Mouse (Mus musculus): ENCODE data around the gene Foxl2. TPM values are rescaled to one million over a fixed set of nuclear protein-coding genes. Genes with fewer than 3 reads are reported as not detected.
A peak's percentile ranks its signal among the peaks of the same experiment; 100 is the strongest.

Foxl2 gene
- total and polyA plus RNA-seq, 2 experiments from 2014 or later: 0.05 to 0.28 TPM

- Histone ChIP-seq H3K4me3 (ENCODE audit: low read length) (no peak overlapping the region), H3K4me1 (ENCODE audit: insufficient read depth, low read length) (no peaks in the 10 kb centered on the region), H3K36me3 (ENCODE audit: insufficient read depth, low read length) (no peaks in the 10 kb centered on the region), H3K4me2 (ENCODE audit: low read depth, low read length) (no peak overlapping the region), H3K9me3 (ENCODE audit: low read length) (0 out of 2 replicates have a peak, but pooled peaks cover 2% of the 10 kb centered on the region), H3K27ac (no peak overlapping the region), H3K27me3 (ENCODE audit: insufficient read depth, low read length) (peaks cover 48% of the 10 kb centered on the region), H3K9ac (replicated peaks; ENCODE audit: low read length) (no peak overlapping the region)
- TF ChIP-seq CTCF (IDR thresholded peaks at IDR 0.05; ENCODE audit: low read depth): no peak
- DNase-seq (ENCODE audit: low spot score): no peak
- no peak for ATAC-seq
- 29% methylated on average over 2 of the region's 2 CpGs for WGBS
Observed at GRCm38 (mm10) chr9:98974898-98975297, 19.8 kb downstream of the Foxl2 start.

GRCm38 (mm10) chr9:98976081-98976480, 21.0 kb downstream of the Foxl2 start:
- WGBS: 93% methylated on average over 1 of the region's 1 CpGs
- no peaks in the 10 kb centered on the region for H3K36me3 ChIP-seq (ENCODE audit: insufficient read depth, low read length)
- H3K4me1 ChIP-seq (ENCODE audit: insufficient read depth, low read length): no peaks in the 10 kb centered on the region
- no peak overlapping the region for H3K9ac ChIP-seq (replicated peaks; ENCODE audit: low read length)
- no peak overlapping the region for H3K4me3 ChIP-seq (ENCODE audit: low read length)
- no peak overlapping the region for H3K4me2 ChIP-seq (ENCODE audit: low read depth, low read length)
- ATAC-seq: no peak
- peaks cover 41% of the 10 kb centered on the region for H3K27me3 ChIP-seq (ENCODE audit: insufficient read depth, low read length)
- DNase-seq (ENCODE audit: low spot score): no peak
- TF ChIP-seq CTCF (IDR thresholded peaks at IDR 0.05; ENCODE audit: low read depth): no peak
- H3K27ac ChIP-seq: no peak overlapping the region
- H3K9me3 ChIP-seq (ENCODE audit: low read length): 0 out of 2 replicates have a peak, but pooled peaks cover 1% of the 10 kb centered on the region

- 47% methylated on average over 5 of the region's 5 CpGs for WGBS
- ATAC-seq (peak; percentile 39; the same call in 1 of the 2 replicates), DNase-seq (ENCODE audit: low spot score) (no peak)
- TF ChIP-seq CTCF (IDR thresholded peaks at IDR 0.05; ENCODE audit: low read depth): peak; percentile 76
- Histone ChIP-seq H3K27me3 (ENCODE audit: insufficient read depth, low read length) (peaks cover 37% of the 10 kb centered on the region), H3K4me2 (ENCODE audit: low read depth, low read length) (no peak overlapping the region), H3K9ac (replicated peaks; ENCODE audit: low read length) (no peak overlapping the region), H3K27ac (no peak overlapping the region), H3K9me3 (ENCODE audit: low read length) (no peaks in the 10 kb centered on the region), H3K4me1 (ENCODE audit: insufficient read depth, low read length) (no peaks in the 10 kb centered on the region), H3K36me3 (ENCODE audit: insufficient read depth, low read length) (no peaks in the 10 kb centered on the region), H3K4me3 (ENCODE audit: low read length) (no peak overlapping the region)
Observed at GRCm38 (mm10) chr9:98976520-98976919, 21.4 kb downstream of the Foxl2 start.

GRCm38 (mm10) chr9:98979431-98980416, 24.6 kb downstream of the Foxl2 start:
- ATAC-seq (peak; percentile 82), DNase-seq (ENCODE audit: low spot score) (peak; percentile 90)
- no peak overlapping the region for H3K9ac ChIP-seq (replicated peaks; ENCODE audit: low read length)
- H3K27me3 ChIP-seq (ENCODE audit: insufficient read depth, low read length): peaks cover 18% of the 10 kb centered on the region
- no peaks in the 10 kb centered on the region for H3K36me3 ChIP-seq (ENCODE audit: insufficient read depth, low read length)
- H3K9me3 ChIP-seq (ENCODE audit: low read length): no peaks in the 10 kb centered on the region
- H3K27ac ChIP-seq: no peak overlapping the region
- WGBS: 5% methylated on average over 29 of the region's 29 CpGs
- peak; percentile 98 for TF ChIP-seq CTCF (IDR thresholded peaks at IDR 0.05; ENCODE audit: low read depth)
- peak overlapping the region; percentile 47 for H3K4me2 ChIP-seq (ENCODE audit: low read depth, low read length)
- H3K4me3 ChIP-seq (ENCODE audit: low read length): peak overlapping the region; percentile 18
- no peaks in the 10 kb centered on the region for H3K4me1 ChIP-seq (ENCODE audit: insufficient read depth, low read length)

GRCm38 (mm10) chr9:98985800-98986475, 30.9 kb downstream of the Foxl2 start, which contains the start of gene Faim:
TSS of gene Faim (plus strand) at chr9:98986373.
- peak; percentile 32 for TF ChIP-seq CTCF (IDR thresholded peaks at IDR 0.05; ENCODE audit: low read depth)
- 0 out of 2 replicates have a peak, but pooled peaks cover 6% of the 10 kb centered on the region for H3K4me1 ChIP-seq (ENCODE audit: insufficient read depth, low read length)
- DNase-seq (ENCODE audit: low spot score) (peak; percentile 100), ATAC-seq (peak; percentile 98)
- peak within 1 kb of the TSS; percentile 78 for H3K4me2 ChIP-seq (ENCODE audit: low read depth, low read length)
- peak within 1 kb of the TSS; percentile 80 for H3K9ac ChIP-seq (replicated peaks; ENCODE audit: low read length)
- peak within 1 kb of the TSS; percentile 90 for H3K4me3 ChIP-seq (ENCODE audit: low read length)
- H3K27me3 ChIP-seq (ENCODE audit: insufficient read depth, low read length): 0 out of 2 replicates have a peak, but pooled peaks cover 6% of the 10 kb centered on the region
- H3K36me3 ChIP-seq (ENCODE audit: insufficient read depth, low read length): no peaks in the 10 kb centered on the region
- H3K27ac ChIP-seq: peak within 1 kb of the TSS; percentile 74
- under 1% methylated on average over 44 of the region's 45 CpGs for WGBS
- no peaks in the 10 kb centered on the region for H3K9me3 ChIP-seq (ENCODE audit: low read length)

- TF ChIP-seq CTCF (IDR thresholded peaks at IDR 0.05; ENCODE audit: low read depth): no peak
- H3K27ac ChIP-seq: peak overlapping the region; percentile 74
- H3K9ac ChIP-seq (replicated peaks; ENCODE audit: low read length): peak overlapping the region; percentile 80
- H3K9me3 ChIP-seq (ENCODE audit: low read length): no peaks in the 10 kb centered on the region
- H3K4me1 ChIP-seq (ENCODE audit: insufficient read depth, low read length): 0 out of 2 replicates have a peak, but pooled peaks cover 6% of the 10 kb centered on the region
- ATAC-seq: peak; percentile 52
- 0 out of 2 replicates have a peak, but pooled peaks cover 6% of the 10 kb centered on the region for H3K27me3 ChIP-seq (ENCODE audit: insufficient read depth, low read length)
- DNase-seq (ENCODE audit: low spot score): peak; percentile 38
- H3K4me3 ChIP-seq (ENCODE audit: low read length): peak overlapping the region; percentile 90
- no peaks in the 10 kb centered on the region for H3K36me3 ChIP-seq (ENCODE audit: insufficient read depth, low read length)
- peak overlapping the region; percentile 78 for H3K4me2 ChIP-seq (ENCODE audit: low read depth, low read length)
- WGBS: under 1% methylated on average over 50 of the region's 50 CpGs
Observed at GRCm38 (mm10) chr9:98986476-98987096, 31.5 kb downstream of the Foxl2 start.
